Mouse (Mus musculus): ENCODE results near the gene Igsf9.

Gene Igsf9

DNA sequence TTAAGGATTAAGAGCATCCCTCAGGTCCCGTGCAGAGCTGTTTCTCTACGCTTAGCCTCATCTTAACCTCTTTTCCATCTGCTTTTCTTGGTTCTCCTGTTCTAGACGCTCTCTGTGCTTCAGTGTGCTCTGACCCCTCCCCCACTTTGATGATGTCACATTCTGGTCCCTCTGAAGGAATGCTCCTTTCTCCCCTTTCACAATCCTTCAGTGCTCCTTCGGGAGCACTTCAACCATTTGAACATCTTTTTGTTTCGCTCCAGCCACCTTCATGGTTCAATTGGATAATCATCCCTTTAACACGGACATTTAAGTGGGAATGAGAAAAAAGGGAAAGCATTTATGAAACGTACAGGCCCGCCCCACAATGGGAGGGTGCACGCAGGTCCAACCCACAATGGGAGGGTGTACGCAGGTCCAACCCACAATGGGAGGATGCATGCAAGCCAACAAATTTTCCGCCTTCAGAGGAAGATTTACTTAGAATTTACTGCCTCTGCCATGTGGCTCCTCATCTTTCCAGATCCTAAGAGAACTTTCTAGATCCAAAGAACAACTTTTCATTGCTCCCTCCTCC is 13.2 kb upstream of the Igsf9 start:
- no peak for DNase-seq (ENCODE audit: low read depth, low spot score)

DNA sequence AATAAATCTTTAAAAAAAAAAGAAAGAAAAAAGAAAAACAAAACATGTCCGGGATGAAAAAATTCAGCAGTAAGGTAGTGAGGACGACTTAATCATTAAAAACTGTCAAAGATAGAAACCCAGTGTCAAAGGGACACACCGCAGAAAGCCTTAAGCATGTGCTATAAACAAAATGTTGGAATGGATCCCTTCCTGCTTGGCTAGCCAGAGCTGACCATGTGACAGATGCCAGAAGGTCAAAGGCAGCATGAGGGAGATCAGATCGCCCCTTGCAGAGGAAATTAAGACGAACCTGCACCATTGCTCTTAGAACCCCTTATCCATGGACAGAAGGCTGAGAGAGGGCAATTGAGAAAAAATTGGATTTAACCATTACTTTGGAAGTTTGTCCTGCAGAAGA is 12.2 kb upstream of the Igsf9 start:
- no peak for DNase-seq (ENCODE audit: low read depth, low spot score)

DNA sequence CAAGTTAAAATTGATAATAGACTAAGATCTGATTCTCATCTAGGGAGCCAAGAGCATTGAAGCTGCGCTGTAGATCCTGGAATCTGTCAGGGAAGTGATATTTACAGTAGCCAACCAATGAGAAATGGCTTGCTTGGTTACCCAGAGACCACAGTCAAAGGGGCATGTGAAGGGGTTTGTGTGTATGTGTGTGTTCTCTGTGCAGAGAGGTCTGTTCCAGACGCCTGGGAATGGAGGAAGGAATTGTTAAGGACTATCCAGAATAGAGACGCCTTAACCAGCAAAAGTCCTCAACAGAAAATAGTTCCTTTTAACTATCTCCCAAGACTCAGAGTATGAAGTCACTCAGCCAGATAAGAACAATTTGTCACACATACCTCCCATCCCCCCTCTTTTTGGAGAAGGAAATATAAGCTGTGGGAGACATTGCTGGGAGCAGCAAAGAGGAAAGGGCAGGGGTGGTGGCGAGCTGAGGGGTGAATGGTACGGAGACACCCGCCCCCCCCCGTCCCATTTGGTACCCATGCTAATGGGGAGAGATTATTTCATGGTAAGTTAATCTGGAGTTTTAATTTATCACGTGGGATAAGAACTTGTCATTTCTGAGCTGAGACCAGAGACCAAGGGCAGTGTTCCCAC is 11.7 kb upstream of the Igsf9 start:
- no peak for DNase-seq (ENCODE audit: low read depth, low spot score)

DNA sequence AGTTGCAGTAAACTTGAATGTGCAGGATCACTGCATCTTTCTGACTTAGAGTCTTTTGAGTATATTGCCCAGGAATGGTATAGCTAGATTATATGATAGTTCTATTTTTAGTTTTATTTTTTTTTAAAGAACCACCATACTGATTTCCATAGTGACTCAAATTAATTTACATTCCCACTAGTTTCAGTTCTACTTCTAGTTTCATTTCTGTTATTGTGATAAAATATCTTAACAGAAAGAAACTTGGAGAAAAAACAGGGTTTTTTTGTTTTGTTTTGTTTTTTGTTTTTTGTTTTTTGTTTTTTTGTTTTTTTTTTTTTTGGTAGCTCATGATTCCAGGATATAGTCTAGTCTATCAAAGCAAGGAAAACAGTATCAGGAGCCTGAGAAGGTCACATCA is 8.7 kb upstream of the Igsf9 start:
- no peak for DNase-seq (ENCODE audit: low read depth, low spot score)

DNA sequence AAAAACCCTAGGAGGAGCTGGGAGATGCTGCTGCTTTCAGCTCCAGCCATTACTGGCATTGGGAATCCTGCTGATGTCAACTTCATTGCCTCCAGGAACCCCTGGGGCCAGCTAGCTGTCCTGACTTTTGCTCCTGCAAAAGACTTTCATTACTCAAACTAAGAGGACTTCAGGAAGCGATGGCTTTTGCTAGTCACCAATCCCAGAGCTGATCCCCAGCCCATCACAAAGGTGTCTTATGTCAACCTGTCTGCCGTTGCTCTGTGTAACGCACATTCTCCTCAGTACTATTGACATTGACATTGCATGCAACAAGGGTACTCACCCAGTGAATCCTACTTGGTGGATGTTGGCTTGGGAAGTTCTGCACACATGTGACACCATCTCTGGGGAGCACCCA is 7.4 kb upstream of the Igsf9 start:
- no peak for DNase-seq (ENCODE audit: low read depth, low spot score)

DNA sequence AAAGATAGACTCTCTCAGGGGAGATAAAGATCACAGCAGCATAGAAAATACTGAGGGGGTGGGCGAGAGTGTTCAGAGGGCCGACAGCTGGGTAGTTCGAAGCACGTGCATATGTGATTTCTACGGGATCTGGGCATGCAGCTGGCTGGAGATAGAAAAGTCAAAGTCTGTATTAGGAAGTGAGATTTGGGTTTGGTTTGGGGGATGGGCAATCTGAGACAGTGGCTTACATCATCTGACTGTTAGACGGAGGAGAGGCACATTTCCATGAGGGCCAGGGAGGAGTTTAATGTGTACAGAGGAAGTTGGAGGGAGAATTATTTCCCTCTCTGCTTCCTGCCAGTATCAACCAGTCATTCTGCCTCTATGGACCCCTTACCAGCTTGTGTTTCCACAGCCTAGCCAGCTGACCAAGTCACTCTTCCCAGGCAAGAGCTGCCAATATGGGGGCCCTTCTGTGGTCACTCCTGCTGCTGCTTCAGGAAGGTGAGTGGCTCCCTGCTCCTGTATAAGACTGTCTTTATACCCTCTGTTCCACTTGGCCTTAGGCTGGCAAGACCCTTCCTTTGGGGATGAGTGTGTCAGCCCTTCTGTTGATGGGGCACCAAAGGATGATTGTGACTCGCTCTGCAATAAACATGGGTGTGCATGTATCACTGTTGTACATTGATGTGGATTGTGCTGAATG is 6.4 kb upstream of the Igsf9 start, which contains the start of gene Slamf9:
Gene Slamf9 (plus strand): TSS at position 305 of the 688 bp plus-strand sequence.
- no peak for DNase-seq (ENCODE audit: low read depth, low spot score)

DNA sequence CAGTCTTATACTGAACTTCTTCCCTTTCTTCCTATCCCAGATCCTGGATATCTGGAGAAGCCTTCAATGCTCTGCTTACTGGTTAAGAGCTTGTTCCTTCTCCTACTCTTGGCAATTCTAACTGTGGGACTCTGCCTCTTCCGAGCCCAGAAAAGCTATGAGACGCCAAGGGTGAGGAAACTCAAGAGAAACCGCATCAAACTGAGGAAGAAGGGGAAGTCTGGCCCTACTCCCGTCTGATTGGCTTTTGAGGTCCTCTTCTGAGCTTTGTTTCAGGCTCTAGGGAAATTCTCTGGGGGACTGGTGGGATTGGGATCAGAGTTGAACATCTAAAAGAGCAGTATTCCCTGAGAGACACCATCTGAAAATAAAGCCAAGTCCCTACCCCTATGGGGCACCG is 3.6 kb upstream of the Igsf9 start:
- DNase-seq (ENCODE audit: low read depth, low spot score) = no peak

DNA sequence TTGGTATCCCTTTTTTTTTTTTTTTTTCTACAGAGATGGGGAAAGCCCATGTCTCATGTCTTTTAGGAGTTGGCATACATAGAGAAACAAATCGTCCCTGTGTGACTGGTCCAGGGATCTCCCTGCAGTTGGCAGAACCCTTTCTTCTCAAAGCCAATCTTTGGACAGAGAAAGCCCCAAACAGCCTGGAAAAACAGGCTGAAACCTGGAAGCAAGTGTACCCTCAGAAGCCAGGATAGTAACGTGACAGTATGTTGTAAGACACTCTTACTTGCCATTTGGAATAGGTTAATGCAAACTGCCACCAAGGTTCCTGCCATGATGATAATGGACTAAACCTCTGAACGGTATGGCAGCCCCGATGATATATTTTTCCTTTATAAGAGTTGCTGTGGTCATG is 1.2 kb upstream of the Igsf9 start:
- no peak for DNase-seq (ENCODE audit: low read depth, low spot score)

DNA sequence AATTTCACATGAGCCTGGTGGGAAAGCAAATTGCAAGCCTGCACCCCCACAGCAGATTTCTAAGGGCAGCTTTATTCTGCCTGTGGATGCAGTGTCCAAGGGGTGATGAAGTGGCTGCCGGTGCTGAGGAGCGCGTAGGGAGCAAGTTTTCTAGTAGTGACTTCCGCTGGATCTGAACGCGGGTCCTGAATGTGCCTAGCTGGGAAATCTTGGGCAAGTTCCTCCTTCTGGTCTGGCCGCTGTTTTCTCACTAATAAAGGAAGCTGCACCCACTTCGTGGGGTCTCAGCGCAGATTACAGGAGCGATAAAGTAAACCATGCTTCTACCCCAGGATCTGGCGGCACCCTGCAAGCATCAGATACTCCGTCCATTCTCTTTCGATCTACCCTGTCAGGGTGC is 477 bp upstream of the Igsf9 start:
- no peak for DNase-seq (ENCODE audit: low read depth, low spot score)

DNA sequence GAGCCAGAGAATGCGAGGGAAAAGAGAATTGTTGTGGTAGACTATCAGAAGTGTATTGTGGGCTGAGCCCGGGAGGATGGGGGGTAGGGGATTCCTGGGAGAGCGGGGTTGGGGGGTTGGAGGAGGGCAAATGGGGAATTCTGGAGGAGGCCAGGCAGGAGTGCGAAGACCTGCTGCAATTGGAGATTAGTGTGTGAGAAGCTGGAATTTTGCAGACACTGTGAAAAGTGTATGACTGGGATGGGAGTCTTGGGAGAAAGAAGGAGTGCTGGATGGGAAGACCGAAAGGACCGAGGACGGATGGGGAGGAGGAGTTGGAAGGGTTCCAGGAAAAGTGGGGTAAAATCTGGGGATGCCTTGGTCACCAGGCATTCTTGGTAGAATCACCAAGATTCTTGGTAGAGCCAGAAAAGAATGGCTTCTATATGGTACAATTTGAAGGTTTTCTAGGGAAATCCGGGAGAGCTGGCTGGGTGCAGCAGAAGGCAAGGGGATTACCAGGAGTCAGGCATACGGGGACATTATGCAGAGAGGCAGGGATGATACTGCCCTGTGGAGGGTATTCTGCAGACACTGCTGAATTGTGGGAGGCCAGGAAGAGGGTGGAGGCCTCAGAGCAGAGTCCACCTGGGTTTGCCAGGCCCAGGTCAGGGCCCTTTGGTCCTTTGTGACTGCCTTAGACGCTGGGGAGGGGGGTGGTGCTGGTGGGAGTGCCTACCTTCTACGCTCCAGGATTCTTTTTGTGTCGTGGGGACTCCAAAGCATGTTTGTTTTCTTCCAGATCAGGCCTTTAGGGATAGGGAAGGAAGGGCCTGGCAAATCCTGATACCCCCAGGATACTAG is 1.2 kb downstream of the Igsf9 start:
- no peak for DNase-seq (ENCODE audit: low read depth, low spot score)

DNA sequence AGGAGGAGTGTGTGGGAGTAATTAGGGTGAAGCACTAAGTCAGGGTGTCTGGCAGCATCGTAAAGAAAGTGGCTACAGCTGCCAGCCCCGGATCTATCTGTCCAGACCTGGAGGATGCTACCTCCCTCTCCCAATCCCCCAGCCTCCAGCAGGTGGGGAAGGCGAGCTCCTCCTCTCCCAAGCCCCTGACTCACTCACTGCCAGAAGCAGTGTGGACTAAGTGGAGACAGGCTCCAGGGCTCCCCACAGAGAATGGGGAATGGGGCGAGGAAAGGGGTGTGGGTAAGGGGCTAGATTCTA is 1.7 kb downstream of the Igsf9 start:
- no peak for DNase-seq (ENCODE audit: low read depth, low spot score)

DNA sequence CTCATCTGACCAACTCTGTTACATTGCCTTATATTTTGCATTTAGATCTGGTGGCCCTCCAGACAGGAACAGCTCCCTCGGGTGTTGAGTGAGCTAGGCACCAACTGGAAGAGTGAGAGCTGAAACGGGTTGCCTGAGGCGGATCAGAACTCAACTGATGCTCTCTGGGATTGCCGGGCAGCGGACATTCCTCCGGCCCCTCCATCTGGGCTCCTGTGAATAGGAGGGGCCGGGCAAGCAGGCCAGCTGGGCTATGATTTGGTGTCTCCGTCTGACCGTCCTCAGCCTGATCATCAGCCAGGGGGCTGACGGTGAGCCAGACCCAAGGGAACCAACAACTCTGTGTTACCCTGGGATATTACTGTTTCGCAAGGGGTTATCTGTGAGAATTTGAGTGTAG is 2.6 kb downstream of the Igsf9 start:
- no peak for DNase-seq (ENCODE audit: low read depth, low spot score)

DNA sequence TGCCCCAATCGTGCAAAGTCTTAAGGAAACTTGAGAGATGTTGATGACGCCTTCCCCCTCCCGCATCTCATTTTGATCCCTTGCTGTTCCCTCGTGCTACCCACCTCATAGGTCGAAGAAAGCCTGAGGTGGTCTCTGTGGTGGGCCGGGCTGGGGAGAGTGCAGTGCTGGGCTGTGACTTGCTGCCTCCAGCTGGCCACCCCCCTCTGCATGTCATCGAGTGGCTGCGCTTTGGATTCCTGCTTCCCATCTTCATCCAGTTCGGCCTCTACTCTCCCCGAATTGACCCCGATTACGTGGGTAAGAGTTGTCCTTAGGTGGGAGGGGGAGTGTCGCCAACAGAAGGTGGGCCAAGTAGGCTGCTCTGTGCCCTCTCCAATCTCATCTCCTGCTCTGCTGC is 3.1 kb downstream of the Igsf9 start:
- no peak for DNase-seq (ENCODE audit: low read depth, low spot score)

DNA sequence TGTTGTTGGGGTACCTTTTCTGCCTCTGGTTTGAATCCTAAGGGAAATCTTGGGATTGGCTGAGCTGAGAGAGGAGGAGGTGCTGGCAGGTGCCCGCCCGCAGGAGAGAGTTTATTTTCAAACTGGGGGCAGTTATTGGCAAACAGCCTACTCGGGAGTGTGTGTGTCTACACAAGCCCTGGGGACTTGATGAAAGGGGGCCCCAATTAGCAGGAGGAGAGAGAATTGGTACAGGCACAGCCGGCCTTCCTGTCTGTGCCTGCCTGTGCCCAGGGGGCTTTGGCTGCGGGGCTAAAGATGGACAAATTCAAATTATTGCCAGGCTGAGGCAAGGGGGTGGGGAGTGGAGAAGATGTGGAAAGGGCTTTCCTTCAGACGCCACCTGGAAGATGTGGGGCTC is 4.2 kb downstream of the Igsf9 start:
- DNase-seq (ENCODE audit: low read depth, low spot score) = no peak

DNA sequence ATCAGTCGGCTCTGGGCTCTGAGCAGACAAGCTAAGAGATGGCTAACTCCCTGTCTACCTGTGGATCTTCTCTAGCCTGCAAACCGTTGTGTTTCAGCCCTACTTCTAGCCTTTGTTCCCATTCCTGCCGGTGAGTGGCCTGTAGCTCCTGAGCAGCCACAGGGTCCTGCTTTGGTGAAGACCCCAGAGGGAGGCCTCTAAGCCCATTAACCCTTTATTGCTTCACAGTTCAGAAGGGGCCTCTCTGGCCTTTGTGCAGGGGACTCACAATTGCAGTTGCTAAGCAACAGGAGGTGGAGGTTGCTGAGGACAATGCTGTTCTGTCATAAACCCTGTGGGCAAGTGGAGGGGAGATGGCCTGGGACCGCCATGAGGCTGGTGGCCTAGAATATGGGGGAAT is 4.6 kb downstream of the Igsf9 start:
- no peak for DNase-seq (ENCODE audit: low read depth, low spot score)

DNA sequence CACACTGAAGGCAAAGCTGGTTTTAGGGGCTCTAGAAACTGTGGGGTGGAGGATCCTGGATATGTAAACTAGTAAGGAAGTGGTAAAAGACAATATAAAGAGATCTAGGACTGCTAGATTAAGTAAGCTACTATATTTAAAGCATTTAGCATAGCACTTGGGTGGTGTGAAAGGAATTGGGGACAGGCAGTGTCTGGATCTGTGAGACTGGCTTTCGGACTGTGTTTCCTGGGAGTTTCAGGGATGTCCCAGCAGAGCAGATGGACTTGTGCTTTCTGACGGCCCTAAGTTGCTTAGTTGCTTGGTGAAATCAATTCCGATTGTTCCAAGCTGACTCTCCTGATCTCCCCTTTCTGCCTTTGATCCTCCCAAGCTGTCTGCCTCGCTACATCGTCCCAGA is 5.1 kb downstream of the Igsf9 start:
- no peak for DNase-seq (ENCODE audit: low read depth, low spot score)

DNA sequence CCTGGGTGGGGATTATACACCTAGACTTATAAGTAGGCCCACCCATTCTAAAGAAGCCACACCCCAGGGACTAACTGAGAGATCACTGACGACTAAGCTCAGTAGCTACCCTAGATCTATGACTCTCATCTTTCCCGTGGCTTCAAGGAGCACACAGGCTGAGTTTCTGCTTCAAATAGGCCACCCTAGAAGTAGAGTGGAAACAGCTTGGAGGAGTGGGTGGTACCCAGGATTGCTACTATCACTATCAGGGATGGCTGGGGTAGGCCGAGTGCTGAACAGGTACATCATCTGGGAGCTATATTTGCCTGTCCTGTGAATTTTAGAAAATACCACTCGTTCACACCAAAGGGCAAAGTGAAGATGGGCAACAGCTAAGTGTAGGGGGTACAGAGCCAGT is 6.3 kb downstream of the Igsf9 start:
- DNase-seq (ENCODE audit: low read depth, low spot score) = no peak

DNA sequence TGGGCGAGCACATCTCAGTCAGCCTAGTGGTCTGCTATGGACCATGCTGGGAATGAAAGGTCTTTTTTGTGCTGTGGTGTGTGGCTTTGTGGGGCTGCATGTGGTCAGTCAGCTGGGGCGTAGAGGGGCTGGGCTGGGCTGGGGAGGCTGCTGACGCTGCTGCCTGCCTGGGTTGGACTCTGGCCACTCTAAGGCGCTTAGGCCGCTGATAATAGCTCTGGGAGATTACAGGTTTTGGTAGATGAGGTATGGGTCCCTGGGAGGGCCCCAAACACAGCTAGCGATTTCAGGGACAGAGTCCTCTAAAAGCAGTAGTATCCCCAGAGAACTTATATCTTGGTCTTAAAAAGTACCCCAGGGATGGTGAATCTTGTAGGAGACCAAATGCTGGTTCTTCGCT is 7.2 kb downstream of the Igsf9 start:
- DNase-seq (ENCODE audit: low read depth, low spot score) = no peak

DNA sequence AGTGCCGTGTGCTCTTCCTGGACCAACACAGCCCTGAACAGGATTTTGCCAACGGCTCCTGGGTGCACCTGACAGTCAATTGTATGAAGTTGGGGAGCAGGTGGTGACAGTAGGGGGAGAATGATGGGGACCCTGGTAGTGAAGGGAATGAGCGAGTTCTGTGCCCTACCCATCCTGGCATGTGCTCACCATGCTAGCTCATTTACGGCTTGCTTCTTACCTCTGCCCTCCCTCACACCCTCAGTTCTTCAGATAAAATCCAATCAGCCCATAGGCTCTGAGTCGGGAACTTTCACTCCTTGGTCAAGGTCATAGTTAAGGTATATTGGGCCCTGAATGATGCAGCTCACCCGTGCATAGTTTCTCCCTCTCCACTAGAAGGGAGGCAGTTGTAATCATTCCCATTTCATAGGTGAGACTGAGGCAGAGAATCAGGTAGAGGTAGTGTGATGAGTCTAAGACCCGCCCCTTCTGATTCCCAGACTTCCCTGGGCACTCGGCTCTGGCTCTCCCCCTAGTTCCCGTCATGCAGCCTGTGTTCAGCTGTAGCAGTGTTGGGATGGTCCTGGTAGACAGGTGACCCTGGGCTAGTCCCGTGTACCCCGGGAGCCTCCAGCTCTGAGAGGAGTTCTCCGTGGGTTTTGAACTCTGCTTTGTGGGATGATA is 8.1 kb downstream of the Igsf9 start:
- DNase-seq (ENCODE audit: low read depth, low spot score) = no peak

DNA sequence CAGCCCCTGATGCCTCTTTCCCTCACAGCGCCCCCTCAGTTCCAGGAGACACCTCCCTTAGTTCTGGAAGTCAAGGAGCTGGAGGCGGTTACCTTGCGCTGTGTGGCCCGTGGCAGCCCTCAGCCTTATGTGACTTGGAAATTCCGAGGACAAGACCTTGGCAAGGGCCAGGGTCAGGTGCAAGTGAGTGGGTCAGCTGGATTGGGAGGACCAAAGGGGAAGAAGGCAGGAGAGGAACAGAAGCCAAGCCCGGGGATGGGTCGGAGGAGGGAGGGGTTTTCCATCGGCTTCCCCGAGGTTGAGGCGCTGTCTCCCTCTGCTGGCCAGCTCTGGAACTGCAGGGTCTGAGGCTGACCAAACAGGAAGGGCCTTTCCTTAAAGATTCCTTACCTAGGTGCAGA is 8.7 kb downstream of the Igsf9 start:
- peak; percentile 68 for DNase-seq (ENCODE audit: low read depth, low spot score)

DNA sequence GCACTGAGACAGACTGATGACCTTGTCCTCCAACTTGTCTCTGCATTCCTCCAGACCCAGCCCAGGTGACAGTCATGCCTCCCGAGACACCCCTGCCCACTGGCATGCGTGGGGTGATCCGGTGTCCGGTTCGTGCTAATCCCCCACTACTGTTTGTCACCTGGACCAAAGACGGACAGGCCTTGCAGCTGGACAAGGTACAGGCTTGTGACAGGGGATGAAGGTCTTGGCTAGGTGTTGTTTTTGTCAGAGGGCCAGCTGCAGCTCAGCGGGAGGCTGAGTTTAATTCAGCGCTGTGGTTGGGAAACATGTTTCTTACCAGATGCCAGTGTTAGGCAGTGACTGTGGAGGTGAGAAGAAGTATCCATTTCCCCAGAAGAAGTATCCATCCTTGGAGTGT is 10.5 kb downstream of the Igsf9 start:
- no peak for DNase-seq (ENCODE audit: low read depth, low spot score)

DNA sequence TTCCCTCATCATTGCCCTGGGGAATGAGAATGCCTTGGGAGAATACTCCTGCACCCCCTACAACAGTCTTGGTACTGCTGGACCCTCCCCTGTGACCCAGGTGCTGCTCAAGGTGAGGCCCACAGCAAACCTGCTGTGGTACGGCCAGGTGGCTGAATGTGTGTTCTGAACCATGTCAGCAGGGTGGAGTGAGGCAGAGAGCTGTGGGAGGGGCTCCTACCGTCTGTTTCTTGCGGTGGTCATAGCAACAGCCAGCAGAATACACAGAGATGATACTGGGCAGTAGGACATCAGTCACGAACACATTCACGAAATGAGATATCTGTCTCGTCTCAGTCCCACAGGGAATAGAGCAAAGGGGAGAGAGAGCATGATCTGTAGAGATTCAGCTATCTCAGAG is 11.9 kb downstream of the Igsf9 start:
- DNase-seq (ENCODE audit: low read depth, low spot score) = no peak
